Mouse (Mus musculus): ENCODE data around the gene Nt5m.

GRCm38 (mm10) chr11:59815482-59816065 lies 23.7 kb upstream of the Nt5m start:
- no peak for TF ChIP-seq POLR2A (IDR thresholded peaks at IDR 0.05; ENCODE audit: low read depth, low read length)
- TF ChIP-seq CTCF (IDR thresholded peaks at IDR 0.05; ENCODE audit: extremely low read depth, insufficient read length, insufficient replicate concordance, low read depth, low read length), result no peak
